Mouse (Mus musculus): ENCODE results near the gene Rybp. TPM values are rescaled to one million over a fixed set of nuclear protein-coding genes. Genes with fewer than 3 reads are reported as not detected.

The Rybp gene
- total RNA-seq, 4 experiments from 2014 or later, result 45.7 to 51.8 (median 48.0) TPM

DNA sequence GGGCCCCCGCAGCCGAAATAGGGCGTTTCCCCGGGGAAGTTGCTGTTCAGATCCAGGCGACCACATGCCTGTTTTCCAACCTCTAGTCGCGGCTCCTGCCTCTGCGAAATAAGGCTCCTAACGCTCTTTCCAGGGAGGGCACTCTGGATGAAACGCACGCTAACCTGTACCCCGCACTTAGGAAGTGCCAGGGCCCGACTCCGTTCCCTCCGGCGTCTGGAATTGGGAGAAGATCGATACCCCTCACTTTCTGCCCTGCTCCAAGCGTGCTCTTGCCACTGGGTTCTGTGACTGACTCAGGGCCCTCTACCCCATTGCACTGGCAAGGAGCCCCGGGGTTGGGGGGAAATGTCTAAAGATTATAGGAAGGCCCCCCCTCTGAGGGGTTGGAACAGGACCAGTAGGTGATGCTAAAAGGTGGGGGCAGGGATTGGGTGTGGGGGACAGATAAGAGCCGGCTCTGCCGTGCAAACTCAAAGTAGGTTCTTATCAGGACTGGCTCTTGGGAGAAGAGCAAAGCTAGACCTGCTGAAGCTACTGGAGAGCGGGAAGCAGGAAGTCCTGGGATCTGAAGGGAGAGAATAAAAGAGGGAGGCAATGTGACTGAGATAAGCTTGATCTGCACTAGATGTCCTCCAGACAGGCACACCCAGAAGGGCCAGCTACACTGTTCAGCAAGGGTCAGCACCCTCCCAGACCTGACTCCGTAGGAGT, 888 bp upstream of the Rybp start:
- DNase-seq (ENCODE audit: low spot score in 2 of 2), result peak in 1 of 2 experiments; percentile 37

DNA sequence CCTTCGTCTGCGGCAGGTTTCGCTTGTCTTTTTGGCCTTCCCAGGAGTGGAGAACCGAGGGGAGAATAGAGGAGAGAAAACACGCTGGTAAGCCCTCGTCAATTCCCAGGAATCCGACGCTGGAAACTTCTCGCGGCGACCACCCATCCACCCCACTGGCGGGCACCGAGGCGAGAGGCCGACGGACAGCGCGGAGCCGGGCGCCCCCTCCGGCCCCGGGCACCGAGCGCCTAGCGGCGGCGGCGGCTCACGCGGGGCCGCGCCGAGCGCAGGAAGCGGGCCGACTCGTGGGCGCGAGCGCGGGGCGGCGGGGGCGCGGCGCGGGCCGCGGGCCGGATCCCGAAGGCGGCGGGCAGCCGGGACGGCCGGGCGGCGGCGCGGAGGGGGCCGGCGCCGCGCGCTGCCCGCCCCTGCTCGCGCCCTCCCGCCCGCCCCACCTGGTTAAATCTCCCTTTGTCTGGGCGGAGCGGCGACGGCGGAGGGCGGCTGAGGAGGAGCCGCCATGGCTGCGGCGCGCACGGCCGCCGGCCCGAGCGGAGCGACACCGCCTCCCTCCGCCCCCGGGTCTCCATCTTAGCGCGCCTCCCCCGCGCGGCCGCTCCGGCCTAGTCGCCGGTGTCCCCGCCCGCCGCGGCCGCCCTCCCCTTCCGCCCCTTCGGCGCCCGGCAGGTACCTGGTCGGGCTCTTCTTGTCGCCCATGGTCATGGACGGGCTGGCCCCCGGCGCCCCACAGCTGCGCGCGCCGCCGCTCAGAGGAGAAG, 532 bp downstream of the Rybp start:
- DNase-seq (ENCODE audit: low spot score in 2 of 2), result peak; percentile 29 to 48

DNA sequence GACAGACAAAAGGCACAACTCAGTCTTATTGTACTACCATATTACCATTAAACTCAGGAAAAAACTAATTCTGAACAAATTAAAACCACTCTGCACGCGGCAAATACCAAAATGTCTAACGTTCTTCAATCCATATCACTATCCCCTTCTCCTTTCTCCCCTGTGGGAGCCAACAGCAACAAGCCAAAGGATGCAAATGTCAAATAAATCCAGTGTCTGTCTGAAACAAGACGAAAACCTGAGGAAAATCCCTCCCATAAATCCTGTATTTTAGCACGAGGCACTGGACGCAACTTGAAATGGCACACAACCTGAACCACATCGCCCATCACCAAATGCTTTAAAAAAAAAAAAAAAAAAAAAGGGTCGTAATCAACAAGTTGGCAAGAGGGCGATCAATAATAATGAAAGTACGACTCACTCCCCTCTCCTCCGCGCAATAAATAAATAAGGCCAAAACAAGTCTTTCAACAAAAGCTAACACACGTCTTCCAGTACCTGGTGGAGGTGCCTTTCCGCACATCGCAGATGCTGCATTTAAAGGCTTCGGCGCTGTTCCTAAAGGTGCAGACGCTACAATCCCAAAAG, 1.2 kb downstream of the Rybp start:
- DNase-seq (ENCODE audit: low spot score in 2 of 2), result no peak

- no peak for DNase-seq (ENCODE audit: low spot score in 2 of 2)
These were observed 8.4 kb downstream of the Rybp start for GRCm38 (mm10) chr6:100278841-100279240.

GRCm38 (mm10) chr6:100276344-100276743, 10.9 kb downstream of the Rybp start:
- no peak for DNase-seq (ENCODE audit: low spot score in 2 of 2)

GRCm38 (mm10) chr6:100275643-100276042, 11.6 kb downstream of the Rybp start:
- DNase-seq (ENCODE audit: low spot score in 2 of 2), result no peak

DNA sequence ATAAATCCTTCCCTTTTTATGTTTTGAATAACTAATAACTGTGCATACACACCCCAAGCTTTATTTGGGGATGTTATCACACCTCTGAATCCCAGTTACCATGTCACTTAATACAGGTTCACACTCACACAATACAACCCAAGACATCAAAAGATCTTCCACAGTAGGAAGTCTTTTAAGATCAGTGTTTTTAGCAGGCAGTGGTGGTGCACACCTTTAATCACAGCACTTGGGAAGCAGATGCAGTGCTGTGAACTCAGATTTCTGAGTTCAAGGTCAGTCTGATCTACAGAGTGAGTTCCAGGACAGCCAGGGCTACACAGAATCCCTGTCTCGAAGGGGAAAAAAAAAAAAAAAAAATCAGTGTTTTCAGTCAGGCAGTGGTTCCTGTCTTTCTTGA, 13.7 kb downstream of the Rybp start:
- DNase-seq (ENCODE audit: low spot score in 2 of 2), result no peak

- no peak for DNase-seq (ENCODE audit: low spot score in 2 of 2)
These were observed 15.3 kb downstream of the Rybp start for GRCm38 (mm10) chr6:100271992-100272391.

- DNase-seq (ENCODE audit: low spot score in 2 of 2), result no peak
These were observed 16.5 kb downstream of the Rybp start for GRCm38 (mm10) chr6:100270765-100271164.

DNA sequence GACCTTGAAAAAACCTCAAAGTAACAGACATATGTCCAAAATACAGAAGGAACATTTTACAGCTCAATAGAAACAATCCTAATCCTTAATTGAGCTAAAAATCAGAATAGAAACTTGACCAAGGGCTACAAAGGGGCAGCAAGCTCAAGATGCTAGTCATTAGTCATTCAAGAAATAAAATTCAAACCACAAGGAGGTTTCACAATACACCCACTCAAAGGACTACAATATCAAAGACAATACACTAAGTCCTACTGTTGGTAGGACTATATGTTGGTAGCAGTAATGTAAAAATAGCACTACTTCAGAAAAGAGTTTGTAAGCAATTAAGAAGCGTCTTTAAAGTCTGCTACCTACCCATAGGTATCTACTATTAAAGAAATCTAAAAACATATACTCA, 27.7 kb downstream of the Rybp start:
- no peak for DNase-seq (ENCODE audit: low spot score in 2 of 2)

- no peak for DNase-seq (ENCODE audit: low spot score in 2 of 2)
These were observed 29.0 kb downstream of the Rybp start for GRCm38 (mm10) chr6:100258278-100258677.

DNA sequence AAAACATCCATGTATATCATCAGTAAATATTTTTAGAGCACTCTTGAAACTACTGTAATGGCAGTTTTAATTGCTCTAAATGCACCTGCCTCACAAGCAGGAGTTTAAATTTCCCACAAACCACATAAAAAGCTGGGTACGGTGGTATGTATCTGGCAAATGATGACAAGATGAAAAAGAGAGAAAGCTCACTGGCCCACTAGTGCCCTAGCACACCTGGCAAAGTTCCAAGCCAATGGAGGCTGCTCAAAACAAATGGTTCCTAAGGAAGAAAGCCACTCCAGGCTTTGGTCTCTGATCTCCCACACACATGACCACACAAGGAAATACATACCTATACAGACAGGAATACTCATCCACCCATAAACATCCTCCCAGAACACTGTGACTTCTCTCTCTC, 31.9 kb downstream of the Rybp start:
- DNase-seq (ENCODE audit: low spot score in 2 of 2), result no peak

GRCm38 (mm10) chr6:100254671-100255070, 32.6 kb downstream of the Rybp start:
- DNase-seq (ENCODE audit: low spot score in 2 of 2), result no peak

GRCm38 (mm10) chr6:100244474-100244873, 42.8 kb downstream of the Rybp start:
- DNase-seq (ENCODE audit: low spot score in 2 of 2), result no peak

DNA sequence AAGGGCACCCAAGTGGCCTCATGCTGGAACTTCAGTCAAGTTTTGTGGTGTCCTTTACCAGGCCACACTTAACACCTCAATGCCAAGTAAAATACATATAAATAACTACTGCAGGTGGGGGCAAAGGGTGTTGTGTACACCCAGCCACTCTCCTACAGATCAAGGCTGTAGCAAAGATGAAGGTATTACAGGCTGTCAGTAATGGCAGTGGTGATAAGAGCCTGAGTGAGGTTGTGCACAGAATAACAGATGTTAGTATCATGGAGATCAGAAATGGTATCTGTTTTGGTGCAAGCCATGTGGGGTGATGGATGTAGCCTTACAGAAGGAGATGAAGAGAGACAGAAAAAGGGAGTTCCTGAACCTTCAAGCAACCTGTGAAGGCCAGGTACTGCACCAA, 52.2 kb downstream of the Rybp start:
- DNase-seq (ENCODE audit: low spot score in 2 of 2), result no peak

- DNase-seq (ENCODE audit: low spot score in 2 of 2), result peak; percentile 23 to 49
These were observed 53.8 kb downstream of the Rybp start for GRCm38 (mm10) chr6:100233522-100233921.

DNA sequence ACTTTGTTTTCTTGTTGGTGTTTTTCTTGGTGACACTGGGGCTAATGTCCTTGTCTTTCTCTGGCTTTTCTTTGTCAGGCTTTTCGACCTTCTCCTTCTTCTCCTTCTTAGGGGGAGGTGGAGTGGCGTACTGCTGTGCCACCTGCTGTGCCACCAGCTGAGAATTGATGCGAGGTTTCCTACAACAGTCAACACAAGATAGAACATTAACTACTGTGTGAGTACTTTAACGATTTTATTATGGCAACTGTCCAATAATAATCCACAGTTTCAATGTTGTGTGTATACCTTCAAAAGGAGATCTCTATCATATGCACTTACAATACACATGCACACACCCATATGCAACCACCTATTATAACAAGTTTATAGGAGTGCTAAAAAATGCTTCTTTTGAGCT, 54.2 kb downstream of the Rybp start:
- DNase-seq (ENCODE audit: low spot score in 2 of 2), result no peak

DNA sequence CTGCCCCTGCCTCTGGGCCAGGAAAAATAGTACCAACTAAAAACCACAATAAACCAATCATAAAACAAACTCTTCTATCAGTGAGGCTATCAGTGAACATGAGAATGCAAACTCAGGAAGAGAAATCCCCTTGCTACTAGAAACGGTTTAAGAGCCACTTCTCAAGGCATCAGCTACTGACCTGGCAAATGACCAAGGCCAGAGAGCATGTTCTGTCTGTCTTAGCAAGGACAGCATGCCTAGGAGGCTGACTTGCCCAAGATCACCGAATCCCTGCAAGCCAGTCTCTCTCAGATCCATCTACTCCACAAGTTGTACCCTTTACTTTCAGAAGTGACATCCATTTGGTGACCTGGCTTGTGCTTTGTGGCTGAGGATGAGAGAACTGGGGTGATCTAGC, 61.1 kb downstream of the Rybp start:
- no peak for DNase-seq (ENCODE audit: low spot score in 2 of 2)

DNA sequence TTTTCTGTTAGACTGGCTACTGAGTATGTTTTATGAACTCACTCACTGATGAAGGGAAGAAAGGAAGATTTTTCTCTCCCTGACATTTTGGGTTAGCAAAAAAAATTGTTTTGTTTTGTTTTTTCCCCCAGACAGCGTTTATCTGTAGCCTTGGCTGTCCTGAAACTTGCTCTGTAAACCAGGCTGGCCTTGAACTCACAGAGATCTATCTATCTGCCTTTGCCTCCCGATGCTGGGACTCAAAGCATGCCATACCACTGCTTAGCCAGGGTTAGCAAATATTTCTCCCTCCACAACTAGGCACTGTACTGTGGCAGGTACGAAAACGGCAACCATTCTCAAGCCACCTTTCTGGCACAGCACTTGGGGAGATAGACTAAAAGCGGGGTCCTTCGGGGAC, 63.4 kb downstream of the Rybp start:
- no peak for DNase-seq (ENCODE audit: low spot score in 2 of 2)

DNA sequence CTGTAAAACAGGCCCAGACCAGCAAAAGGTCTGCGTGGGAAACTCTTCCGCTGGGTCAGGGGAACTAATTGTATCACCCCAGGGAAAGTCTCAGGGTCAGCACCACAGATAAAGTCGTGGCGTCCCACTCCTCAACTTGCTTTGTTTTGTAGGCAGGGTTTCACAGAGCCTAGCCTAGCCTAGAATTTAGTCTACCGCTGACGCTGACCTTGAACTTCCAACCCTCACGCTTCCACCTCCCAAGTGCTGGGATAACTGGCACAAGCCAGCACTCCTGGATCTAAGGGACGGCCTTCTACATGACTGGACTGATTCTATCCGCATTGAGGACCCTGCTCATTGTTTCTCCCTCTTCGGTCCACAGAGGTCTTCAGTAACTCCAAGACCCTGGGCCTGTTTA, 63.9 kb downstream of the Rybp start:
- no peak for DNase-seq (ENCODE audit: low spot score in 2 of 2)

GRCm38 (mm10) chr6:100222927-100223326, 64.4 kb downstream of the Rybp start:
- no peak for DNase-seq (ENCODE audit: low spot score in 2 of 2)

DNA sequence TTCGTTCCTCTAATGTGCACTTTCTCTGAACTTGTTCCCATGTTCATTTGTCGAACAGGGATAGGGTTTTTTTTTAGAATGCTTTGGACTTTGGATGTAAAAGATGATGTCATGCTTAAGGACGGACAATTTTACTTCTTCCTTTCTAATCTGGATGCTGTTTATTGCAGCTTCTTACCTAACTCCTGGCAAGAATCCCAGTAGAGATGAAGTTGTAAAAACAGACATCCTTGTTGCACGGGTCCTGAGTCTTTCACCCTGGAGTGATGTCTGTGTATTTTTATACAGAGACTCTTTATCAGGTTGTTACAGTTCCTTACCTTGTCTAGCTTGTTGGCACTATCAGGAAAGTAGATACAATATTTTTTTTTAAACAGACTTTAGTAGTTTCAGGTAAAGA, 65.5 kb downstream of the Rybp start:
- DNase-seq (ENCODE audit: low spot score in 2 of 2), result no peak
